Mouse (Mus musculus) spleen, postnatal 4 days (tissue): ENCODE results near the gene Zfp770.

ENCODE experiments used
- DNase-seq, 2 experiments: peaks; one replicate each; pipeline ENCODE4 v3.0.0; 2022; ENCODE audit warnings: low spot score in 2 of 2

Gene Zfp770

GRCm38 (mm10) chr2:114144915-114145314, 56.4 kb downstream of the Zfp770 start:
- DNase-seq: no peak

GRCm38 (mm10) chr2:114143842-114144241, 57.4 kb downstream of the Zfp770 start:
- DNase-seq: no peak
